Mouse (Mus musculus) CH12.LX (cell line): Measurements from ENCODE around the gene Scamp1. TPM values are rescaled to one million over a fixed set of nuclear protein-coding genes. Genes with fewer than 3 reads are reported as not detected.

Source experiments
- DNase-seq: peaks from one replicate; pipeline ENCODE4 v3.0.0-alpha.2; 2013; ENCODE audit errors: extremely low read depth
- H3K27ac ChIP-seq: 2 replicates; pipeline ENCODE4 v1.5.1; 2012; ENCODE audit warnings: low read depth, mild to moderate bottlenecking, control low read depth, moderate library complexity; ENCODE audit not compliant: insufficient read depth
- H3K27me3 ChIP-seq: replicated peaks from 2 replicates; pipeline ENCODE3; 2012; ENCODE audit warnings: inconsistent platforms
- H3K36me3 ChIP-seq, 2 experiments: replicated peaks in 1 of 2; 2 replicates each; pipeline versions ENCODE3 to v1.6.1; 2012; ENCODE audit warnings: inconsistent platforms in 1 of 2, low read length in 1 of 2, mild to moderate bottlenecking in 1 of 2, mixed read lengths in 1 of 2, moderate library complexity in 1 of 2; ENCODE audit not compliant: control insufficient read depth in 1 of 2, insufficient read depth in 1 of 2
- H3K4me1 ChIP-seq, 2 experiments: 2 replicates each; pipeline ENCODE4 v1.6.1; 2012; ENCODE audit warnings: inconsistent platforms in 1 of 2, moderate library complexity in 1 of 2; ENCODE audit not compliant: insufficient read depth in 2 of 2, control insufficient read depth in 1 of 2
- H3K4me2 ChIP-seq: 2 replicates; pipeline ENCODE4 v1.6.1; 2012; ENCODE audit warnings: low read depth, mild to moderate bottlenecking, control low read depth; ENCODE audit not compliant: poor library complexity, insufficient read depth, severe bottlenecking
- H3K4me3 ChIP-seq, 3 experiments: fragments of 150-350 bp in 1 of 3; sonication (generic) in 1 of 3; replicated peaks in 1 of 3; 2 replicates each; pipeline versions ENCODE3 to v1.5.1; 2011 to 2012; ENCODE audit warnings: low read depth in 2 of 3, low read length in 2 of 3, mild to moderate bottlenecking in 2 of 3, moderate library complexity in 2 of 3, control low read depth in 1 of 3, improper control_type of control experiment in 1 of 3, inconsistent platforms in 1 of 3, mixed read lengths in 1 of 3; ENCODE audit not compliant: poor library complexity in 1 of 3
- H3K79me2 ChIP-seq: replicated peaks from 2 replicates; pipeline ENCODE4 v1.6.1; 2012; ENCODE audit warnings: mild to moderate bottlenecking, moderate library complexity; ENCODE audit not compliant: control insufficient read depth, poor library complexity, insufficient read depth, severe bottlenecking; ENCODE audit errors: extremely low read depth
- H3K9ac ChIP-seq: 2 replicates; pipeline ENCODE4 v1.6.1; 2012; ENCODE audit warnings: low read depth, mild to moderate bottlenecking, control low read depth, moderate library complexity; ENCODE audit not compliant: insufficient read depth
- H3K9me3 ChIP-seq: replicated peaks from 2 replicates; pipeline ENCODE3; 2012; ENCODE audit warnings: low read length, inconsistent platforms, mixed read lengths
- BHLHE40 ChIP-seq: IDR thresholded peaks from 2 replicates; pipeline ENCODE4 v1.6.1; 2011; ENCODE audit warnings: mild to moderate bottlenecking, low read depth, low read length, improper control_type of control experiment
- ELF1 ChIP-seq: IDR thresholded peaks from 2 replicates; pipeline ENCODE4 v1.6.1; 2014; ENCODE audit warnings: low read depth, mild to moderate bottlenecking, inconsistent platforms, low read length, improper control_type of control experiment
- EP300 ChIP-seq: IDR thresholded peaks from 2 replicates; pipeline ENCODE4 v1.6.1; 2011; ENCODE audit warnings: low read length, improper control_type of control experiment
- HCFC1 ChIP-seq: IDR thresholded peaks from 2 replicates; pipeline ENCODE4 v1.6.1; 2012; ENCODE audit warnings: low read depth, mild to moderate bottlenecking, inconsistent platforms, low read length, improper control_type of control experiment
- KAT2A ChIP-seq: IDR thresholded peaks from 2 replicates; pipeline ENCODE4 v1.6.1; 2012; ENCODE audit warnings: low read length, improper control_type of control experiment, inconsistent platforms; ENCODE audit not compliant: insufficient replicate concordance
- MAZ ChIP-seq: IDR thresholded peaks from 2 replicates; pipeline ENCODE4 v1.6.1; 2012; ENCODE audit warnings: low read depth, mild to moderate bottlenecking, inconsistent platforms, low read length, improper control_type of control experiment, moderate library complexity
- MEF2A ChIP-seq: IDR thresholded peaks from 2 replicates; pipeline ENCODE4 v1.6.1; 2014; ENCODE audit warnings: low read depth, mild to moderate bottlenecking, inconsistent platforms, low read length, improper control_type of control experiment, borderline replicate concordance
- PAX5 ChIP-seq: IDR thresholded peaks from 2 replicates; pipeline ENCODE4 v1.6.1; 2012; ENCODE audit warnings: low read length, inconsistent platforms, mixed read lengths
- RCOR1 ChIP-seq: conservative IDR thresholded peaks from 2 replicates; pipeline ENCODE4 v1.6.1; 2012; ENCODE audit warnings: low read depth, mild to moderate bottlenecking, inconsistent platforms, low read length, improper control_type of control experiment
- SIN3A ChIP-seq: IDR thresholded peaks from 2 replicates; pipeline ENCODE4 v1.6.1; 2012; ENCODE audit warnings: low read length, improper control_type of control experiment, inconsistent platforms
- USF2 ChIP-seq: conservative IDR thresholded peaks from 2 replicates; pipeline ENCODE4 v1.6.1; 2011; ENCODE audit warnings: low read depth, low read length, improper control_type of control experiment
- ZKSCAN1 ChIP-seq: IDR thresholded peaks from 2 replicates; pipeline ENCODE4 v1.6.1; 2012; ENCODE audit warnings: low read depth, inconsistent platforms, low read length, improper control_type of control experiment, borderline replicate concordance
- ZNF384 ChIP-seq: IDR thresholded peaks from 2 replicates; pipeline ENCODE4 v1.6.1; 2012; ENCODE audit warnings: low read depth, low read length, improper control_type of control experiment, inconsistent platforms
- dilution Hi-C: fragments of 300-500 bp; cut with MboI; formaldehyde crosslinking; loops from 2 replicates; pipeline ENCODE4 v1.14.3; 2020; ENCODE audit warnings: low sequenced_read_pairs; ENCODE audit not compliant: extremely low pct_unique_long_range_greater_than_20kb, extremely low pct_ligation_motif_present
- in situ Hi-C: fragments of 300-500 bp; cut with MboI; formaldehyde crosslinking; loops from 3 replicates; pipeline ENCODE4 v1.14.3; 2019; ENCODE audit warnings: low sequenced_read_pairs, low pct_ligation_motif_present, low pct_unique_long_range_greater_than_20kb, mixed read lengths
- polyA plus RNA-seq: library from polyadenylated mRNA; unstranded; fragments of >175 nt; gene quantifications from 2 replicates; pipeline ENCODE4 v1.2.1, GENCODE M21; 2012; ENCODE audit warnings: low read depth; ENCODE audit not compliant: insufficient read length
- total RNA-seq, 2 experiments: library from RNA; depleted of rRNA; stranded (reverse); fragments of 300-350 nt in 1 of 2; fragments of >200 nt in 1 of 2; gene quantifications; 2 replicates each; pipeline ENCODE4 v1.2.3; 2012 to 2014

Gene Scamp1
- total and polyA plus RNA-seq, 3 experiments = not detected

- H3K27me3 ChIP-seq = no peaks in the 10 kb centered on the region
- TF ChIP-seq MEF2A = no peak
- no peak for TF ChIP-seq MAZ
- TF ChIP-seq ZKSCAN1 = no peak
- no peak for TF ChIP-seq ZNF384
- TF ChIP-seq, all 38 proteins: peak for 0
- Histone ChIP-seq H3K36me3 (no peaks in the 10 kb centered on the region), H3K4me2 (no peak overlapping the region), H3K79me2 (no peaks in the 10 kb centered on the region), H3K4me3 (no peak overlapping the region), H3K9ac (no peak overlapping the region), H3K4me1 (no peaks in the 10 kb centered on the region), H3K9me3 (no peaks in the 10 kb centered on the region), H3K27ac (no peak overlapping the region)
- in situ Hi-C loops = no loop called here
- dilution Hi-C loops = no loop called here
- no peak for DNase-seq
Measured at GRCm38 (mm10) chr13:94239488-94239887, 46.2 kb downstream of the Scamp1 start.

- Histone ChIP-seq H3K79me2 (no peaks in the 10 kb centered on the region), H3K9ac (no peak overlapping the region), H3K4me3 (no peak overlapping the region)
- DNase-seq = no peak
- TF ChIP-seq ELF1 (no peak), HCFC1 (no peak), MEF2A (no peak), EP300 (no peak), PAX5 (no peak), SIN3A (no peak), MAZ (no peak), BHLHE40 (no peak), KAT2A (no peak), USF2 (no peak), RCOR1 (no peak)
- TF ChIP-seq, all 38 proteins: peak for 0
- H3K9me3 ChIP-seq = no peaks in the 10 kb centered on the region
- no peaks in the 10 kb centered on the region for H3K27me3 ChIP-seq
- no peak overlapping the region for H3K4me2 ChIP-seq
- H3K36me3 ChIP-seq = no peaks in the 10 kb centered on the region
- H3K27ac ChIP-seq = no peak overlapping the region
- in situ Hi-C loops (no loop called here), dilution Hi-C loops (no loop called here)
- H3K4me1 ChIP-seq = no peaks in the 10 kb centered on the region
Measured at GRCm38 (mm10) chr13:94231871-94232270, 53.8 kb downstream of the Scamp1 start.
